Mouse (Mus musculus) CH12.LX (cell line): ENCODE measurements around the gene Cyb5b. TPM values are rescaled to one million over a fixed set of nuclear protein-coding genes. Genes with fewer than 3 reads are reported as not detected.
A peak's percentile ranks its signal among the peaks of the same experiment; 100 is the strongest.

Source experiments
- DNase-seq: peaks from one replicate; pipeline ENCODE4 v3.0.0-alpha.2; 2013; ENCODE audit errors: extremely low read depth
- H3K27ac ChIP-seq: 2 replicates; pipeline ENCODE4 v1.5.1; 2012; ENCODE audit warnings: low read depth, mild to moderate bottlenecking, control low read depth, moderate library complexity; ENCODE audit not compliant: insufficient read depth
- H3K27me3 ChIP-seq: replicated peaks from 2 replicates; pipeline ENCODE3; 2012; ENCODE audit warnings: inconsistent platforms
- H3K36me3 ChIP-seq, 2 experiments: replicated peaks in 1 of 2; 2 replicates each; pipeline versions ENCODE3 to v1.6.1; 2012; ENCODE audit warnings: inconsistent platforms in 1 of 2, low read length in 1 of 2, mild to moderate bottlenecking in 1 of 2, mixed read lengths in 1 of 2, moderate library complexity in 1 of 2; ENCODE audit not compliant: control insufficient read depth in 1 of 2, insufficient read depth in 1 of 2
- H3K4me1 ChIP-seq, 2 experiments: 2 replicates each; pipeline ENCODE4 v1.6.1; 2012; ENCODE audit warnings: inconsistent platforms in 1 of 2, moderate library complexity in 1 of 2; ENCODE audit not compliant: insufficient read depth in 2 of 2, control insufficient read depth in 1 of 2
- H3K4me2 ChIP-seq: 2 replicates; pipeline ENCODE4 v1.6.1; 2012; ENCODE audit warnings: low read depth, mild to moderate bottlenecking, control low read depth; ENCODE audit not compliant: poor library complexity, insufficient read depth, severe bottlenecking
- H3K4me3 ChIP-seq, 3 experiments: fragments of 150-350 bp in 1 of 3; sonication (generic) in 1 of 3; replicated peaks in 1 of 3; 2 replicates each; pipeline versions ENCODE3 to v1.5.1; 2011 to 2012; ENCODE audit warnings: low read depth in 2 of 3, low read length in 2 of 3, mild to moderate bottlenecking in 2 of 3, moderate library complexity in 2 of 3, control low read depth in 1 of 3, improper control_type of control experiment in 1 of 3, inconsistent platforms in 1 of 3, mixed read lengths in 1 of 3; ENCODE audit not compliant: poor library complexity in 1 of 3
- H3K79me2 ChIP-seq: replicated peaks from 2 replicates; pipeline ENCODE4 v1.6.1; 2012; ENCODE audit warnings: mild to moderate bottlenecking, moderate library complexity; ENCODE audit not compliant: control insufficient read depth, poor library complexity, insufficient read depth, severe bottlenecking; ENCODE audit errors: extremely low read depth
- H3K9ac ChIP-seq: 2 replicates; pipeline ENCODE4 v1.6.1; 2012; ENCODE audit warnings: low read depth, mild to moderate bottlenecking, control low read depth, moderate library complexity; ENCODE audit not compliant: insufficient read depth
- H3K9me3 ChIP-seq: replicated peaks from 2 replicates; pipeline ENCODE3; 2012; ENCODE audit warnings: low read length, inconsistent platforms, mixed read lengths
- HCFC1 ChIP-seq: IDR thresholded peaks from 2 replicates; pipeline ENCODE4 v1.6.1; 2012; ENCODE audit warnings: low read depth, mild to moderate bottlenecking, inconsistent platforms, low read length, improper control_type of control experiment
- JUN ChIP-seq: IDR thresholded peaks from 2 replicates; pipeline ENCODE4 v1.6.1; 2011; ENCODE audit warnings: low read depth, mild to moderate bottlenecking, low read length, improper control_type of control experiment, moderate library complexity; ENCODE audit not compliant: insufficient read depth
- KAT2A ChIP-seq: IDR thresholded peaks from 2 replicates; pipeline ENCODE4 v1.6.1; 2012; ENCODE audit warnings: low read length, improper control_type of control experiment, inconsistent platforms; ENCODE audit not compliant: insufficient replicate concordance
- MAFK ChIP-seq: IDR thresholded peaks from 2 replicates; pipeline ENCODE4 v1.6.1; 2011; ENCODE audit warnings: low read length, improper control_type of control experiment; ENCODE audit not compliant: insufficient replicate concordance
- MAX ChIP-seq: IDR thresholded peaks from 2 replicates; pipeline ENCODE4 v1.6.1; 2011; ENCODE audit warnings: low read length, improper control_type of control experiment
- MAZ ChIP-seq: IDR thresholded peaks from 2 replicates; pipeline ENCODE4 v1.6.1; 2012; ENCODE audit warnings: low read depth, mild to moderate bottlenecking, inconsistent platforms, low read length, improper control_type of control experiment, moderate library complexity
- MXI1 ChIP-seq: IDR thresholded peaks from 2 replicates; pipeline ENCODE4 v1.6.1; 2011; ENCODE audit warnings: mild to moderate bottlenecking, low read depth, low read length, improper control_type of control experiment
- MYC ChIP-seq: IDR thresholded peaks from 2 replicates; pipeline ENCODE4 v1.6.1; 2011; ENCODE audit warnings: low read depth, mild to moderate bottlenecking, improper control_type of control experiment, low read length
- POLR2AphosphoS2 ChIP-seq: IDR thresholded peaks from 2 replicates; pipeline ENCODE4 v1.6.1; 2011; ENCODE audit warnings: low read depth, low read length, improper control_type of control experiment
- RCOR1 ChIP-seq: conservative IDR thresholded peaks from 2 replicates; pipeline ENCODE4 v1.6.1; 2012; ENCODE audit warnings: low read depth, mild to moderate bottlenecking, inconsistent platforms, low read length, improper control_type of control experiment
- SIN3A ChIP-seq: IDR thresholded peaks from 2 replicates; pipeline ENCODE4 v1.6.1; 2012; ENCODE audit warnings: low read length, improper control_type of control experiment, inconsistent platforms
- TBP ChIP-seq: conservative IDR thresholded peaks from 2 replicates; pipeline ENCODE4 v1.6.1; 2011; ENCODE audit warnings: low read depth, low read length, improper control_type of control experiment
- ZMIZ1 ChIP-seq: IDR thresholded peaks from 2 replicates; pipeline ENCODE4 v1.6.1; 2012; ENCODE audit warnings: low read depth, mild to moderate bottlenecking, inconsistent platforms, low read length, improper control_type of control experiment
- ZNF384 ChIP-seq: IDR thresholded peaks from 2 replicates; pipeline ENCODE4 v1.6.1; 2012; ENCODE audit warnings: low read depth, low read length, improper control_type of control experiment, inconsistent platforms
- dilution Hi-C: fragments of 300-500 bp; cut with MboI; formaldehyde crosslinking; loops from 2 replicates; pipeline ENCODE4 v1.14.3; 2020; ENCODE audit warnings: low sequenced_read_pairs; ENCODE audit not compliant: extremely low pct_unique_long_range_greater_than_20kb, extremely low pct_ligation_motif_present
- in situ Hi-C: fragments of 300-500 bp; cut with MboI; formaldehyde crosslinking; loops from 3 replicates; pipeline ENCODE4 v1.14.3; 2019; ENCODE audit warnings: low sequenced_read_pairs, low pct_ligation_motif_present, low pct_unique_long_range_greater_than_20kb, mixed read lengths
- polyA plus RNA-seq: library from polyadenylated mRNA; unstranded; fragments of >175 nt; gene quantifications from 2 replicates; pipeline ENCODE4 v1.2.1, GENCODE M21; 2012; ENCODE audit warnings: low read depth; ENCODE audit not compliant: insufficient read length
- total RNA-seq, 2 experiments: library from RNA; depleted of rRNA; stranded (reverse); fragments of 300-350 nt in 1 of 2; fragments of >200 nt in 1 of 2; gene quantifications; 2 replicates each; pipeline ENCODE4 v1.2.3; 2012 to 2014

The Cyb5b gene
- total and polyA plus RNA-seq, 3 experiments: 74.0 to 156 (median 108) TPM

- in situ Hi-C loops: no loop called here
- H3K9me3 ChIP-seq: peaks cover 2% of the 10 kb centered on the region
These were observed 410 bp upstream of the Cyb5b start for GRCm38 (mm10) chr8:107150057-107150403.

GRCm38 (mm10) chr8:107151212-107151920 lies 926 bp downstream of the Cyb5b start:
- no peaks in the 10 kb centered on the region for H3K27me3 ChIP-seq
- peaks cover 23 to 38% of the 10 kb centered on the region in 2 experiments for H3K36me3 ChIP-seq
- peaks cover 46% of the 10 kb centered on the region for H3K79me2 ChIP-seq
- H3K4me3 ChIP-seq: peak overlapping the region; percentile 70 to 82 (median 81)
- H3K4me2 ChIP-seq: peak overlapping the region; percentile 86
- H3K9ac ChIP-seq: peak overlapping the region; percentile 72
- no peak overlapping the region for H3K27ac ChIP-seq
- DNase-seq: no peak
- H3K9me3 ChIP-seq: peaks cover 10% of the 10 kb centered on the region
- in situ Hi-C loops: no loop called here
- TF ChIP-seq MAFK (no peak), MXI1 (0 out of 2 replicates have a peak, but pooled peaks have one; percentile 42), KAT2A (no peak), HCFC1 (no peak), MYC (no peak), ZNF384 (no peak), RCOR1 (no peak), MAZ (no peak), TBP (no peak), SIN3A (no peak), ZMIZ1 (no peak), MAX (peak; percentile 61), JUN (no peak)
- peaks cover 5 to 23% of the 10 kb centered on the region in 2 experiments for H3K4me1 ChIP-seq
- dilution Hi-C loops: no loop called here

More at GRCm38 (mm10) chr8:107150057-107150403, 410 bp upstream of the Cyb5b start:
- H3K36me3 ChIP-seq: peaks cover 16 to 25% of the 10 kb centered on the region in 2 experiments
- H3K79me2 ChIP-seq: peaks cover 34% of the 10 kb centered on the region
- DNase-seq: no peak
- dilution Hi-C loops: no loop called here
- H3K4me2 ChIP-seq: peak overlapping the region; percentile 79
- peak overlapping the region; percentile 59 for H3K9ac ChIP-seq
- no peak overlapping the region for H3K27ac ChIP-seq
- peak overlapping the region; percentile 8 to 70 (median 31) for H3K4me3 ChIP-seq
- TF ChIP-seq MAZ: 0 out of 2 replicates have a peak, but pooled peaks have one; percentile 12
- TF ChIP-seq POLR2AphosphoS2: no peak
- H3K27me3 ChIP-seq: no peaks in the 10 kb centered on the region
- peaks cover 5 to 23% of the 10 kb centered on the region in 2 experiments for H3K4me1 ChIP-seq
